Mouse (Mus musculus): Measurements from ENCODE around the gene Pkd1.

The Pkd1 gene

GRCm38 (mm10) chr17:24567034-24567779 lies 17.6 kb downstream of the Pkd1 start:
- peak; percentile 48 to 66 for DNase-seq (ENCODE audit: low spot score in 2 of 2)

- DNase-seq (ENCODE audit: low spot score in 2 of 2): no peak
These were observed 20.2 kb downstream of the Pkd1 start for GRCm38 (mm10) chr17:24569837-24570236.

- no peak for DNase-seq (ENCODE audit: low spot score in 2 of 2)
These were observed 23.1 kb downstream of the Pkd1 start for GRCm38 (mm10) chr17:24572651-24573245.

GRCm38 (mm10) chr17:24573811-24574210 lies 24.2 kb downstream of the Pkd1 start:
- DNase-seq (ENCODE audit: low spot score in 2 of 2): no peak

- DNase-seq (ENCODE audit: low spot score in 2 of 2): no peak
These were observed 29.9 kb downstream of the Pkd1 start for GRCm38 (mm10) chr17:24579532-24579931.

GRCm38 (mm10) chr17:24580287-24580686 lies 30.7 kb downstream of the Pkd1 start:
- DNase-seq (ENCODE audit: low spot score in 2 of 2): no peak

GRCm38 (mm10) chr17:24583599-24584460 lies 34.2 kb downstream of the Pkd1 start:
- DNase-seq (ENCODE audit: low spot score in 2 of 2): no peak

- DNase-seq (ENCODE audit: low spot score in 2 of 2): no peak
These were observed 34.9 kb downstream of the Pkd1 start for GRCm38 (mm10) chr17:24584520-24584919.

- DNase-seq (ENCODE audit: low spot score in 2 of 2): no peak
These were observed 36.9 kb downstream of the Pkd1 start for GRCm38 (mm10) chr17:24586532-24586931.

- DNase-seq (ENCODE audit: low spot score in 2 of 2): no peak
These were observed 41.3 kb downstream of the Pkd1 start for GRCm38 (mm10) chr17:24590943-24591342.

GRCm38 (mm10) chr17:24591695-24592094 lies 42.1 kb downstream of the Pkd1 start:
- no peak for DNase-seq (ENCODE audit: low spot score in 2 of 2)

GRCm38 (mm10) chr17:24593248-24593647 lies 43.6 kb downstream of the Pkd1 start:
- no peak for DNase-seq (ENCODE audit: low spot score in 2 of 2)

- DNase-seq (ENCODE audit: low spot score in 2 of 2): no peak
These were observed 44.6 kb downstream of the Pkd1 start for GRCm38 (mm10) chr17:24593992-24594890.

GRCm38 (mm10) chr17:24595126-24596072 lies 45.8 kb downstream of the Pkd1 start:
- DNase-seq (ENCODE audit: low spot score in 2 of 2): no peak

GRCm38 (mm10) chr17:24596073-24596466 lies 46.4 kb downstream of the Pkd1 start:
- no peak for DNase-seq (ENCODE audit: low spot score in 2 of 2)

GRCm38 (mm10) chr17:24596471-24597183 lies 47.0 kb downstream of the Pkd1 start:
- DNase-seq (ENCODE audit: low spot score in 2 of 2): no peak

- no peak for DNase-seq (ENCODE audit: low spot score in 2 of 2)
These were observed 48.4 kb downstream of the Pkd1 start for GRCm38 (mm10) chr17:24597989-24598388.

- DNase-seq (ENCODE audit: low spot score in 2 of 2): no peak
These were observed 50.9 kb downstream of the Pkd1 start for GRCm38 (mm10) chr17:24600502-24600901.

- no peak for DNase-seq (ENCODE audit: low spot score in 2 of 2)
These were observed 54.3 kb downstream of the Pkd1 start for GRCm38 (mm10) chr17:24603961-24604360.

- DNase-seq (ENCODE audit: low spot score in 2 of 2): no peak
These were observed 54.9 kb downstream of the Pkd1 start for GRCm38 (mm10) chr17:24604557-24604956.

Data from urinary bladder, postnatal 36 days (tissue).